Mouse (Mus musculus): ENCODE results near the gene Rab5c. TPM values are rescaled to one million over a fixed set of nuclear protein-coding genes. Genes with fewer than 3 reads are reported as not detected.

Gene Rab5c
- polyA plus RNA-seq, 1 experiment from 2014 or later = 23.4 TPM

GRCm38 (mm10) chr11:100688443-100688842 is 49.6 kb downstream of the Rab5c start:
- WGBS = 79% methylated on average over 4 of the region's 4 CpGs
- Histone ChIP-seq H3K4me3 (no peak overlapping the region), H3K9ac (replicated peaks) (no peak overlapping the region), H3K27ac (replicated peaks) (no peak overlapping the region), H3K9me3 (no peaks in the 10 kb centered on the region), H3K27me3 (peaks cover 31% of the 10 kb centered on the region), H3K36me3 (no peaks in the 10 kb centered on the region), H3K4me1 (peaks cover 7% of the 10 kb centered on the region), H3K4me2 (replicated peaks) (no peak overlapping the region)
- no peak for ATAC-seq (ENCODE audit: low FRiP score, low read depth)

- peaks cover 20% of the 10 kb centered on the region for H3K27me3 ChIP-seq
- no peaks in the 10 kb centered on the region for H3K36me3 ChIP-seq
- H3K9ac ChIP-seq (replicated peaks) = no peak overlapping the region
- H3K4me2 ChIP-seq (replicated peaks) = no peak overlapping the region
- no peak for ATAC-seq (ENCODE audit: low FRiP score, low read depth)
- H3K4me3 ChIP-seq = no peak overlapping the region
- H3K9me3 ChIP-seq = no peaks in the 10 kb centered on the region
- WGBS = 84% methylated on average over 7 of the region's 7 CpGs
- no peak overlapping the region for H3K27ac ChIP-seq (replicated peaks)
- peaks cover 4% of the 10 kb centered on the region for H3K4me1 ChIP-seq
Measured at GRCm38 (mm10) chr11:100687265-100687664, 50.8 kb downstream of the Rab5c start.

GRCm38 (mm10) chr11:100685371-100685770 is 52.6 kb downstream of the Rab5c start:
- Histone ChIP-seq H3K9me3 (no peaks in the 10 kb centered on the region), H3K4me1 (no peaks in the 10 kb centered on the region)
- WGBS = 89% methylated on average over 3 of the region's 3 CpGs

GRCm38 (mm10) chr11:100684084-100684483 is 53.9 kb downstream of the Rab5c start:
- Histone ChIP-seq H3K36me3 (no peaks in the 10 kb centered on the region), H3K4me1 (no peaks in the 10 kb centered on the region), H3K27me3 (no peaks in the 10 kb centered on the region), H3K4me3 (no peak overlapping the region), H3K4me2 (replicated peaks) (no peak overlapping the region), H3K27ac (replicated peaks) (no peak overlapping the region), H3K9me3 (no peaks in the 10 kb centered on the region), H3K9ac (replicated peaks) (no peak overlapping the region)
- WGBS = 71% methylated on average over 2 of the region's 2 CpGs
- ATAC-seq (ENCODE audit: low FRiP score, low read depth) = no peak

More at GRCm38 (mm10) chr11:100685371-100685770, 52.6 kb downstream of the Rab5c start:
- Histone ChIP-seq H3K27ac (replicated peaks) (no peak overlapping the region), H3K4me2 (replicated peaks) (no peak overlapping the region), H3K9ac (replicated peaks) (no peak overlapping the region), H3K27me3 (0 out of 2 replicates have a peak, but pooled peaks cover under 1% of the 10 kb centered on the region), H3K36me3 (no peaks in the 10 kb centered on the region), H3K4me3 (no peak overlapping the region)
- ATAC-seq (ENCODE audit: low FRiP score, low read depth) = no peak

- no peaks in the 10 kb centered on the region for H3K36me3 ChIP-seq
- H3K4me1 ChIP-seq = no peaks in the 10 kb centered on the region
- no peaks in the 10 kb centered on the region for H3K27me3 ChIP-seq
- no peak overlapping the region for H3K9ac ChIP-seq (replicated peaks)
- no peak for ATAC-seq (ENCODE audit: low FRiP score, low read depth)
- WGBS = 72% methylated on average over 5 of the region's 5 CpGs
- no peaks in the 10 kb centered on the region for H3K9me3 ChIP-seq
- no peak overlapping the region for H3K27ac ChIP-seq (replicated peaks)
- no peak overlapping the region for H3K4me3 ChIP-seq
- H3K4me2 ChIP-seq (replicated peaks) = no peak overlapping the region
Measured at GRCm38 (mm10) chr11:100682526-100682925, 55.5 kb downstream of the Rab5c start.

GRCm38 (mm10) chr11:100681826-100682225 is 56.2 kb downstream of the Rab5c start:
- no peaks in the 10 kb centered on the region for H3K27me3 ChIP-seq
- ATAC-seq (ENCODE audit: low FRiP score, low read depth) = no peak
- WGBS = 78% methylated on average over 5 of the region's 5 CpGs
- no peak overlapping the region for H3K4me3 ChIP-seq
- no peaks in the 10 kb centered on the region for H3K36me3 ChIP-seq
- H3K27ac ChIP-seq (replicated peaks) = no peak overlapping the region
- no peaks in the 10 kb centered on the region for H3K9me3 ChIP-seq
- H3K4me1 ChIP-seq = no peaks in the 10 kb centered on the region
- no peak overlapping the region for H3K4me2 ChIP-seq (replicated peaks)
- no peak overlapping the region for H3K9ac ChIP-seq (replicated peaks)

- no peak for ATAC-seq (ENCODE audit: low FRiP score, low read depth)
- H3K4me3 ChIP-seq = no peak overlapping the region
- WGBS = 53% methylated on average over 7 of the region's 7 CpGs
Measured at GRCm38 (mm10) chr11:100677810-100678209, 60.2 kb downstream of the Rab5c start.

GRCm38 (mm10) chr11:100673169-100673568 is 64.8 kb downstream of the Rab5c start:
- Histone ChIP-seq H3K36me3 (no peaks in the 10 kb centered on the region), H3K4me3 (peak overlapping the region; percentile 12), H3K27me3 (peaks cover 27% of the 10 kb centered on the region), H3K9me3 (no peaks in the 10 kb centered on the region), H3K27ac (replicated peaks) (no peak overlapping the region), H3K9ac (replicated peaks) (peak overlapping the region; percentile 37; the same call in 1 of the 2 replicates), H3K4me2 (replicated peaks) (peak overlapping the region; percentile 44), H3K4me1 (peaks cover 7% of the 10 kb centered on the region)
- no peak for ATAC-seq (ENCODE audit: low FRiP score, low read depth)
- under 1% methylated on average over 23 of the region's 23 CpGs for WGBS

More at GRCm38 (mm10) chr11:100677810-100678209, 60.2 kb downstream of the Rab5c start:
- no peaks in the 10 kb centered on the region for H3K9me3 ChIP-seq
- no peak overlapping the region for H3K9ac ChIP-seq (replicated peaks)
- peaks cover 17% of the 10 kb centered on the region for H3K27me3 ChIP-seq
- no peak overlapping the region for H3K4me2 ChIP-seq (replicated peaks)
- H3K4me1 ChIP-seq = peaks cover 7% of the 10 kb centered on the region
- H3K27ac ChIP-seq (replicated peaks) = no peak overlapping the region
- H3K36me3 ChIP-seq = no peaks in the 10 kb centered on the region

- no peaks in the 10 kb centered on the region for H3K9me3 ChIP-seq
- H3K4me1 ChIP-seq = peaks cover 7% of the 10 kb centered on the region
- H3K9ac ChIP-seq (replicated peaks) = no peak overlapping the region
- ATAC-seq (ENCODE audit: low FRiP score, low read depth) = no peak
- no peak overlapping the region for H3K27ac ChIP-seq (replicated peaks)
- 93% methylated on average over 2 of the region's 2 CpGs for WGBS
- peaks cover 27% of the 10 kb centered on the region for H3K27me3 ChIP-seq
- no peak overlapping the region for H3K4me3 ChIP-seq
- no peak overlapping the region for H3K4me2 ChIP-seq (replicated peaks)
- H3K36me3 ChIP-seq = no peaks in the 10 kb centered on the region
Measured at GRCm38 (mm10) chr11:100671956-100672355, 66.1 kb downstream of the Rab5c start.

GRCm38 (mm10) chr11:100671049-100671448 is 67.0 kb downstream of the Rab5c start:
- no peak overlapping the region for H3K4me2 ChIP-seq (replicated peaks)
- ATAC-seq (ENCODE audit: low FRiP score, low read depth) = no peak
- H3K4me1 ChIP-seq = peaks cover 7% of the 10 kb centered on the region
- H3K9me3 ChIP-seq = no peaks in the 10 kb centered on the region
- H3K36me3 ChIP-seq = no peaks in the 10 kb centered on the region
- H3K4me3 ChIP-seq = no peak overlapping the region
- H3K27me3 ChIP-seq = peaks cover 27% of the 10 kb centered on the region
- WGBS = 83% methylated on average over 1 of the region's 1 CpGs
- H3K9ac ChIP-seq (replicated peaks) = no peak overlapping the region
- no peak overlapping the region for H3K27ac ChIP-seq (replicated peaks)

Other genes with a start within 250 kb of the Rab5c start
- gene Acly, start 210.2 kb downstream of the Rab5c start, polyA plus RNA-seq (2016; fragmentation: Nextera tagmentation; extraction: Ambion mirVana) = 366 and 368 TPM in 2 replicates
- 2.4 and 2.6 TPM in 2 replicates for gene Ttc25, start 192.6 kb downstream of the Rab5c start, polyA plus RNA-seq (2016; fragmentation: Nextera tagmentation; extraction: Ambion mirVana)
- gene Cnp, start 163.3 kb downstream of the Rab5c start, polyA plus RNA-seq (2016; fragmentation: Nextera tagmentation; extraction: Ambion mirVana) = 19.7 and 20.4 TPM in 2 replicates
- 101 and 103 TPM in 2 replicates for gene Nkiras2, start 119.0 kb downstream of the Rab5c start, polyA plus RNA-seq (2016; fragmentation: Nextera tagmentation; extraction: Ambion mirVana)
- 310 and 329 TPM in 2 replicates for gene Dnajc7, start 118.0 kb downstream of the Rab5c start, polyA plus RNA-seq (2016; fragmentation: Nextera tagmentation; extraction: Ambion mirVana)
- gene Zfp385c, start 45.8 kb downstream of the Rab5c start, polyA plus RNA-seq (2016; fragmentation: Nextera tagmentation; extraction: Ambion mirVana) = 0.34 and 0.97 TPM in 2 replicates
- gene Dhx58, start 33.9 kb downstream of the Rab5c start, polyA plus RNA-seq (2016; fragmentation: Nextera tagmentation; extraction: Ambion mirVana) = 1.9 and 2.3 TPM in 2 replicates
- 59.8 and 65.7 TPM in 2 replicates for gene Kat2a, start 25.8 kb downstream of the Rab5c start, polyA plus RNA-seq (2016; fragmentation: Nextera tagmentation; extraction: Ambion mirVana)
- 0.26 TPM in 1 of 2 replicates, not detected in the other for gene Hspb9, start 24.4 kb downstream of the Rab5c start, polyA plus RNA-seq (2016; fragmentation: Nextera tagmentation; extraction: Ambion mirVana)
- gene Kcnh4, start 21.7 kb upstream of the Rab5c start, polyA plus RNA-seq (2016; fragmentation: Nextera tagmentation; extraction: Ambion mirVana) = 6.1 and 6.9 TPM in 2 replicates
- not detected in 2 replicates for gene Hcrt, start 24.7 kb upstream of the Rab5c start, polyA plus RNA-seq (2016; fragmentation: Nextera tagmentation; extraction: Ambion mirVana)
- 3.7 and 5.1 TPM in 2 replicates for gene Ghdc, start 32.7 kb upstream of the Rab5c start, polyA plus RNA-seq (2016; fragmentation: Nextera tagmentation; extraction: Ambion mirVana)
- 18.8 and 19.4 TPM in 2 replicates for gene Stat5b, start 112.5 kb upstream of the Rab5c start, polyA plus RNA-seq (2016; fragmentation: Nextera tagmentation; extraction: Ambion mirVana)
- gene Stat5a, start 121.1 kb upstream of the Rab5c start, polyA plus RNA-seq (2016; fragmentation: Nextera tagmentation; extraction: Ambion mirVana) = 1.5 and 1.8 TPM in 2 replicates
- 31.7 and 35.0 TPM in 2 replicates for gene Stat3, start 201.3 kb upstream of the Rab5c start, polyA plus RNA-seq (2016; fragmentation: Nextera tagmentation; extraction: Ambion mirVana)
- 41.8 and 51.0 TPM in 2 replicates for gene Cavin1, start 232.7 kb upstream of the Rab5c start, polyA plus RNA-seq (2016; fragmentation: Nextera tagmentation; extraction: Ambion mirVana)